Mouse (Mus musculus): ENCODE measurements at regions not wholly inside any gene's neighbourhood (a gene's known extent, or its start where the extent isn't known, plus 50 kb on each side); places are given as distances from the start of the nearest gene placed in this dataset.
"Not testable (repeated sequence)": the region's sequence is repeated elsewhere in the genome, so short reads cannot be mapped to it uniquely, and the experiment has no call there.

GRCm38 (mm10) chr2:81848836-81849410 is 204.1 kb upstream of the Zfp804a start:
- no peak for DNase-seq (ENCODE audit: low read depth, low spot score)

DNA sequence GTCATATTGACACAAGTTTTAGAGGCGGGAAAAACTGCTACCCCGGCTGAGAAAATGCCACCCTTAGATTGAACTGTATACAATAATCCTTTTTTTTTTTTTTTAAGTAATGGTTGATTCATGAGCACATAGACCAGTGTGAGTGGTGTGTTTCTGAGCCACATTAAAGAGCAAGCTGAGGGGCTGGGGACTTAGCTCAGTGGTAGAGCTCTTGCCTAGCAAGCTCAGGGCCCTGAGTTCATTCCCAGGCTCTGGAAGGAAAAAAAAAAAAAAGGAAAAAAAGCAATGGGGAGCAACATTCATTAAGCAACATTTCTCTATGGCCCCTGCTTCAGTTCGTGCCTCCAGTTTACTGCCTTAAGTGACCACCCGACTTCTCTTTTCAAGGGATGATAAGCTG is 203.1 kb upstream of the Zfp804a start:
- DNase-seq (ENCODE audit: low read depth, low spot score): no peak

- peak; percentile 2 for DNase-seq (ENCODE audit: low read depth, low spot score)
Observed at GRCm38 (mm10) chr2:81885438-81885837, 167.6 kb upstream of the Zfp804a start.

- not testable (repeated sequence) for DNase-seq (ENCODE audit: low read depth, low spot score)
Observed at GRCm38 (mm10) chr2:81892570-81892969, 160.5 kb upstream of the Zfp804a start.

DNA sequence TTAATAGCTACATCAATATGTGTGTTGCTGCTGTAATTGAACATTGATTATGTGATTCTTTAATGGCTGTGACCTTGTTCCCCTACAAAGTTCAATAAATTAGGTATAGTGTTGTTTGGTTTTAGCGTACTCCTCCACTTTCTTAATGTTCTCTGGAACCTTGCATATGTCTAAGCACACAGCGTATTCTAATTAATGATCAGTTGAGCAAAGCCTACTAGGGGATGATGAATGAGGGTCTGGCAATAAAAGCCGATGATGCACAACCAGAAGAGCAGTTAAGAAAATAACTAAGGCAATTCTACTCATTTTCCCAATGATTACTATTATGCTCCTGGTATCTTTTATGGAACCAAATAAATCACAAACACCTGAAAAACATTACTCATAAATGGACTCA is 113.7 kb upstream of the Zfp804a start:
- DNase-seq (ENCODE audit: low read depth, low spot score): no peak

Data from telencephalon, adult 2 months (tissue).